Mouse (Mus musculus): Measurements from ENCODE around the gene Frmpd4.

- no peak for TF ChIP-seq POLR2A (IDR thresholded peaks at IDR 0.05; ENCODE audit: control insufficient read depth, low read depth, low read length)
- TF ChIP-seq CTCF (IDR thresholded peaks at IDR 0.05; ENCODE audit: control insufficient read depth, insufficient read depth, insufficient replicate concordance, low read depth, low read length): no peak
Observed at GRCm38 (mm10) chrX:167654249-167654648, 922.8 kb downstream of the Frmpd4 start.
